Mouse (Mus musculus): ENCODE results near the gene Ywhag. TPM values are rescaled to one million over a fixed set of nuclear protein-coding genes. Genes with fewer than 3 reads are reported as not detected.

Gene Ywhag
- total RNA-seq, 2 experiments from 2014 or later: 1,218 to 1,292 TPM

GRCm38 (mm10) chr5:135918059-135918437 is 16.4 kb downstream of the Ywhag start:
- Histone ChIP-seq H3K4me3 (no peak overlapping the region), H3K27ac (no peak overlapping the region)
- DNase-seq (ENCODE audit: low spot score in 2 of 2): no peak
- no peak for TF ChIP-seq CTCF (conservative IDR thresholded peaks at IDR 0.05)

- H3K27ac ChIP-seq: no peak overlapping the region
- peak; percentile 72 for TF ChIP-seq CTCF (conservative IDR thresholded peaks at IDR 0.05)
- DNase-seq (ENCODE audit: low spot score in 2 of 2): no peak
- H3K4me3 ChIP-seq: no peak overlapping the region
These were observed 16.9 kb downstream of the Ywhag start for GRCm38 (mm10) chr5:135917327-135918058.

- H3K4me3 ChIP-seq: no peak overlapping the region
- TF ChIP-seq CTCF (conservative IDR thresholded peaks at IDR 0.05): no peak
- no peak overlapping the region; the same call in 1 of the 2 replicates for H3K27ac ChIP-seq
- no peak for DNase-seq (ENCODE audit: low spot score in 2 of 2)
These were observed 17.8 kb downstream of the Ywhag start for GRCm38 (mm10) chr5:135916601-135917000.

- no peak for DNase-seq (ENCODE audit: low spot score in 2 of 2)
- Histone ChIP-seq H3K27ac (peak overlapping the region; percentile 11; the same call in 1 of the 2 replicates), H3K4me3 (no peak overlapping the region)
- TF ChIP-seq CTCF (conservative IDR thresholded peaks at IDR 0.05): no peak
These were observed 18.3 kb downstream of the Ywhag start for GRCm38 (mm10) chr5:135916051-135916565.

- DNase-seq (ENCODE audit: low spot score in 2 of 2): no peak
- TF ChIP-seq CTCF (conservative IDR thresholded peaks at IDR 0.05): no peak
- peak overlapping the region; percentile 49 for H3K27ac ChIP-seq
- no peak overlapping the region for H3K4me3 ChIP-seq
These were observed 20.3 kb downstream of the Ywhag start for GRCm38 (mm10) chr5:135914156-135914555.

- no peak for DNase-seq (ENCODE audit: low spot score in 2 of 2)
- no peak for TF ChIP-seq CTCF (conservative IDR thresholded peaks at IDR 0.05)
- Histone ChIP-seq H3K27ac (peak overlapping the region; percentile 15; the same call in 1 of the 2 replicates), H3K4me3 (no peak overlapping the region)
These were observed 21.2 kb downstream of the Ywhag start for GRCm38 (mm10) chr5:135913201-135913600.

- H3K27ac ChIP-seq: peak overlapping the region; percentile 51; the same call in 1 of the 2 replicates
- no peak for DNase-seq (ENCODE audit: low spot score in 2 of 2)
- no peak for TF ChIP-seq CTCF (conservative IDR thresholded peaks at IDR 0.05)
- H3K4me3 ChIP-seq: no peak overlapping the region
These were observed 22.7 kb downstream of the Ywhag start for GRCm38 (mm10) chr5:135911633-135912220.

- no peak for DNase-seq (ENCODE audit: low spot score in 2 of 2)
- Histone ChIP-seq H3K27ac (peak overlapping the region; percentile 51; the same call in 1 of the 2 replicates), H3K4me3 (no peak overlapping the region)
- no peak for TF ChIP-seq CTCF (conservative IDR thresholded peaks at IDR 0.05)
These were observed 23.6 kb downstream of the Ywhag start for GRCm38 (mm10) chr5:135910813-135911212.

GRCm38 (mm10) chr5:135909646-135910045 is 24.8 kb downstream of the Ywhag start:
- no peak for DNase-seq (ENCODE audit: low spot score in 2 of 2)
- Histone ChIP-seq H3K27ac (peak overlapping the region; percentile 76; the same call in 1 of the 2 replicates), H3K4me3 (no peak overlapping the region)
- no peak for TF ChIP-seq CTCF (conservative IDR thresholded peaks at IDR 0.05)

GRCm38 (mm10) chr5:135908989-135909388 is 25.4 kb downstream of the Ywhag start:
- DNase-seq (ENCODE audit: low spot score in 2 of 2): no peak
- Histone ChIP-seq H3K4me3 (no peak overlapping the region; the same call in 1 of the 2 replicates), H3K27ac (peak overlapping the region; percentile 76)
- TF ChIP-seq CTCF (conservative IDR thresholded peaks at IDR 0.05): no peak

GRCm38 (mm10) chr5:135908185-135908584 is 26.2 kb downstream of the Ywhag start:
- Histone ChIP-seq H3K4me3 (peak overlapping the region; percentile 15), H3K27ac (peak overlapping the region; percentile 76; the same call in 1 of the 2 replicates)
- peak in 1 of 2 experiments; percentile 71 for DNase-seq (ENCODE audit: low spot score in 2 of 2)
- TF ChIP-seq CTCF (conservative IDR thresholded peaks at IDR 0.05): no peak

GRCm38 (mm10) chr5:135907256-135907655 is 27.2 kb downstream of the Ywhag start:
- Histone ChIP-seq H3K27ac (peak overlapping the region; percentile 76), H3K4me3 (no peak overlapping the region)
- no peak for TF ChIP-seq CTCF (conservative IDR thresholded peaks at IDR 0.05)
- no peak for DNase-seq (ENCODE audit: low spot score in 2 of 2)

- no peak for TF ChIP-seq CTCF (conservative IDR thresholded peaks at IDR 0.05)
- DNase-seq (ENCODE audit: low spot score in 2 of 2): no peak
- Histone ChIP-seq H3K27ac (peak overlapping the region; percentile 76), H3K4me3 (no peak overlapping the region)
These were observed 27.6 kb downstream of the Ywhag start for GRCm38 (mm10) chr5:135906846-135907245.

Data from layer of hippocampus, adult 2 months (tissue).